20 mouse cellular contexts compared by ENCODE assay signal in the genomic region with DNA sequence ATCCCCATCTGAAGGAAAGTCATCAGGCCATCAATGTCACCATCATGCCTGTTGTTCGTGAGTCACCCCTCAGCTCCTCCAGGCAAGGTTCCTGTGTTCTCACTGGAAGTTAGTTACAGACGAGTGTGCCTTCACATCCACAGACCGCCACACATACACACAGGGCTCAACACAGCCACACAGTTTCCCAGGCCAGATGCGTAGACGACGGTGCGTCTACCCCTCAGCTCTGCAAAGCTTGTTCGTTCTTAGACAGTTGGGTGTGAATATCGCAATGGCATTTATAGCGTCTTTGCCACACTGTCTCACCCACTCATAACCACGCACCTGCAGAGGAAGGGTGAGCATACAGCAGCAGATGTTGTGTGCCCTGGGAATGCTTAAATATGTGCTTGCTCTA. TPM values are rescaled to one million over a fixed set of nuclear protein-coding genes. Genes with fewer than 3 reads are reported as not detected.
DNase-seq lines count a peak whose midpoint lies in the region; TF ChIP-seq lines count a peak whose summit lies in the region.
"Had no signal": no experiment of that assay in that cellular context is flagged by ENCODE, and none has a peak within 500 bp of the region (broad histone marks: within the 10 kb centered on the region; RNA-seq: fewer than 3 reads in every experiment).

No protein-coding gene starts in this region.

- no peak for TF ChIP-seq CTCF in layer of hippocampus, adult 2 months (conservative IDR thresholded peaks at IDR 0.05)

- peak; percentile 36 for DNase-seq in layer of hippocampus, adult 9-11 months
- no peak for DNase-seq in layer of hippocampus, adult 2 months (ENCODE audit: low spot score in 2 of 2)
- DNase-seq in 416B (ENCODE audit: low read depth), result peak; percentile 29
- peak; percentile 66 to 71 for DNase-seq in frontal cortex, adult 2 months (ENCODE audit: extremely low spot score in 1 of 2, low spot score in 1 of 2)
- DNase-seq in right cerebral cortex, postnatal 25 days, result peak; percentile 50
- DNase-seq in testis, postnatal 10 days (ENCODE audit: low spot score), result no peak
- no peak for DNase-seq in heart, postnatal 25 days (ENCODE audit: low spot score)
- DNase-seq: adrenal gland, postnatal 10 days; cerebellum, adult 9-11 months; gastrocnemius, postnatal 25 days; kidney, adult 9 months; lung, postnatal 14 days had no signal

- intact Hi-C loops in heart, postnatal 25 days (cut with DNase I), result no loop called here

- H3K4me3 ChIP-seq in layer of hippocampus, adult 2 months, result no peak overlapping the region
- H3K4me3 ChIP-seq: erythroblast, embryonic 14.5 days; forebrain, embryonic 15.5 days; heart, embryonic 12.5 days; midbrain, embryonic 10.5 days; neural tube, embryonic 15.5 days had no signal

- H3K27ac ChIP-seq in layer of hippocampus, adult 2 months, result no peak overlapping the region
- H3K27ac ChIP-seq: forebrain, embryonic 15.5 days; midbrain, embryonic 10.5 days; neural tube, embryonic 15.5 days had no signal

RNA-seq across cellular contexts. Expression of gene Ccdc174, which starts 12.3 kb away (rescaled TPM):
- 10 to 100 TPM; 23.7 to 24.0 TPM for total RNA-seq in layer of hippocampus, adult 2 months (2021)
- polyA plus RNA-seq in frontal cortex, adult 2 months (2012; rRNA removed), result 19.0 and 23.1 TPM in 2 replicates
- total RNA-seq in heart, postnatal 25 days (2021), result 10 to 100 TPM in 1 of 2 experiments, 1 to 10 TPM in 1; 9.1 to 11.2 TPM

RNA-seq across cellular contexts. Expression of gene 4930590J08Rik, which starts 37.0 kb away (rescaled TPM):
- total RNA-seq in layer of hippocampus, adult 2 months (2021), result 1 to 10 TPM; 1.9 to 2.3 TPM
- 2.0 and 2.2 TPM in 2 replicates for polyA plus RNA-seq in frontal cortex, adult 2 months (2012; rRNA removed)
- under 1 TPM; 0.55 to 0.67 TPM for total RNA-seq in heart, postnatal 25 days (2021)
- polyA plus RNA-seq: erythroblast, embryonic 14.5 days; liver, embryonic 16.5 days had no signal

RNA-seq across cellular contexts. Expression of gene Grip2, which starts 38.6 kb away (rescaled TPM):
- 1 to 10 TPM; 7.1 to 9.9 TPM for total RNA-seq in layer of hippocampus, adult 2 months (2021)
- polyA plus RNA-seq in frontal cortex, adult 2 months (2012; rRNA removed), result 48.2 and 50.4 TPM in 2 replicates
- 10 to 100 TPM; 12.3 to 17.4 TPM for total RNA-seq in heart, postnatal 25 days (2021)
- total RNA-seq: hematopoietic stem cell, adult 5-6 weeks; MEL had no signal
- polyA plus RNA-seq: erythroblast, embryonic 14.5 days had no signal

Comparison
In these comparisons a context has a peak if more than half of its experiments do, and no peak if none do; other contexts are left out.
1. DNase-seq: peak in layer of hippocampus, adult 9-11 months (single experiment), 416B (single experiment), frontal cortex, adult 2 months (2 of 2) and right cerebral cortex, postnatal 25 days (single experiment); none in layer of hippocampus, adult 2 months (0 of 2), testis, postnatal 10 days (single experiment) and heart, postnatal 25 days (single experiment).